Mouse (Mus musculus) hindbrain, embryonic 11.5 days (tissue): ENCODE results near the gene Trappc11. TPM values are rescaled to one million over a fixed set of nuclear protein-coding genes. Genes with fewer than 3 reads are reported as not detected.
A peak's percentile ranks its signal among the peaks of the same experiment; 100 is the strongest.

Source experiments
- ATAC-seq: fragments of 200-750 bp; cut with Nextera tagmentation; 2 replicates; pipeline ENCODE4 v1.8.0; 2017; ENCODE audit warnings: mild to moderate bottlenecking, moderate TSS enrichment, moderate library complexity; ENCODE audit not compliant: low FRiP score
- DNase-seq: peaks from one replicate; pipeline ENCODE4 v3.0.0-alpha.2; 2015; ENCODE audit warnings: low spot score
- H3K27ac ChIP-seq: fragments of 300-500 bp; sonication (generic); 2 replicates; pipeline ENCODE4 v1.5.1; 2014; ENCODE audit warnings: mild to moderate bottlenecking, low read depth, low read length
- H3K27me3 ChIP-seq: fragments of 300-500 bp; sonication (generic); 2 replicates; pipeline ENCODE4 v1.6.1; 2014; ENCODE audit warnings: mild to moderate bottlenecking, low read length, moderate library complexity, mixed read lengths; ENCODE audit not compliant: control insufficient read depth, insufficient read depth
- H3K36me3 ChIP-seq: fragments of 300-500 bp; sonication (generic); 2 replicates; pipeline ENCODE4 v1.6.1; 2014; ENCODE audit warnings: mild to moderate bottlenecking, low read length, moderate library complexity, mixed read lengths; ENCODE audit not compliant: control insufficient read depth, insufficient read depth
- H3K4me1 ChIP-seq: fragments of 300-500 bp; sonication (generic); replicated peaks from 2 replicates; pipeline ENCODE4 v1.6.1; 2014; ENCODE audit warnings: low read length, mixed read lengths; ENCODE audit not compliant: control insufficient read depth, insufficient read depth
- H3K4me2 ChIP-seq: fragments of 300-500 bp; sonication (generic); replicated peaks from 2 replicates; pipeline ENCODE4 v1.6.1; 2014; ENCODE audit warnings: mild to moderate bottlenecking, low read depth, low read length
- H3K4me3 ChIP-seq: fragments of 300-500 bp; sonication (generic); 2 replicates; pipeline ENCODE4 v1.5.1; 2014; ENCODE audit warnings: low read depth, low read length
- H3K9ac ChIP-seq: fragments of 300-500 bp; sonication (generic); 2 replicates; pipeline ENCODE4 v1.6.1; 2014; ENCODE audit warnings: low read depth, low read length
- H3K9me3 ChIP-seq: fragments of 300-500 bp; sonication (generic); 2 replicates; pipeline ENCODE4 v1.6.1; 2016; ENCODE audit warnings: low read length; ENCODE audit not compliant: control insufficient read depth
- WGBS: fragments of 180-500 bp; shearing (Covaris S2); extraction: QIAGEN DNeasy Blood & Tissue Kit; methylation state at CpG from one replicate; pipeline ENCODE4 v1.1.7; 2014; 5-methylcytosine and 5-hydroxymethylcytosine counted together
- polyA plus RNA-seq: library from polyadenylated mRNA; unstranded; fragments of >200 nt; fragmentation: Nextera tagmentation; extraction: Ambion mirVana; gene quantifications from 2 replicates; pipeline ENCODE4 v1.2.1, GENCODE M21; 2014

Gene Trappc11
- 44.5 and 49.7 TPM in 2 replicates for polyA plus RNA-seq

DNA sequence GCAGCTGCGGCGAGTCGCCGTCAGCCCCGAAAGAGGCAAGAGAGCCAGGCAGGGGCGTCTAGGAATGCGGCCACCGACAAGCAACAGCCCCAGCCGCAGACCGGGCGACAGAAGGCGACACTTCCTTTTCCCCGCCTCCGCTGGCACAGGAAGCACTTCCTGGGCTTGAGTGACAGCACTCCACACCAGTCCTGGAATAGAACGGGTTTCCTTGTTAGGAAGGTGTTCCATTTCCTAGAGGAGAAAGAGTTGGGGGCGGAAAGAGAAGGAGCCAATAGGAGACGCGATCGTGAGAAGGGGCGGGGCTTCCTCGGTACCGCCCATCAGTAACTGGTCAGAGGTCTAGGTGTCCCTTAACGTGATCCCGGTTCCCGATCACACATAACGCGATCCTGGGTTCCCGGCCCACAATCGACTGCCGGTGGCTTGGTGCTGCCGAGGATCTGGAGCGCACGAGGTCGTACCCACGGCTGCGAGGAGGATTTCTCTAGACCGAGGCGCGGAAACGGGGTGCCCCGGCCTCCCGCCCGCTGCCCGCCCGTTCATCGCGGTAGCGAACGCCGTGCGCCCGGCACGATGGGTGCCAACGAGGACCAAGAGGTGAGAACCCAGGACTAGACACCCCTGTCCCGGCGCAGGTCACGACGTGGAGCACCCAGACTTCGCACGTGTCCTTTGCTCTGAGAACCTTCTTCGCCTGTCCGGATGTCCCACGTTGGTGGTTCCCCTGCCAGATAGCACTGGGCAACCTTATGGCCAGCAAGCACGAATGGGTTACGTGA, at the start of gene Trappc11, which contains the start of gene Rwdd4a:
Gene Trappc11 (minus strand): TSS at position 127 of the 782 bp plus-strand sequence.
Gene Rwdd4a (plus strand): TSS at position 321 of the 782 bp plus-strand sequence.
- peak within 1 kb of the TSS; percentile 72 for H3K27ac ChIP-seq
- H3K9me3 ChIP-seq: no peaks in the 10 kb centered on the region
- DNase-seq: peak; percentile 97
- under 1% methylated on average over 63 of the region's 65 CpGs for WGBS
- H3K4me3 ChIP-seq: peak within 1 kb of the TSS; percentile 75
- no peaks in the 10 kb centered on the region for H3K27me3 ChIP-seq
- H3K4me2 ChIP-seq: peak within 1 kb of the TSS; percentile 85
- no peaks in the 10 kb centered on the region for H3K4me1 ChIP-seq
- ATAC-seq: peak; percentile 100
- H3K9ac ChIP-seq: peak within 1 kb of the TSS; percentile 73
- no peaks in the 10 kb centered on the region for H3K36me3 ChIP-seq

DNA sequence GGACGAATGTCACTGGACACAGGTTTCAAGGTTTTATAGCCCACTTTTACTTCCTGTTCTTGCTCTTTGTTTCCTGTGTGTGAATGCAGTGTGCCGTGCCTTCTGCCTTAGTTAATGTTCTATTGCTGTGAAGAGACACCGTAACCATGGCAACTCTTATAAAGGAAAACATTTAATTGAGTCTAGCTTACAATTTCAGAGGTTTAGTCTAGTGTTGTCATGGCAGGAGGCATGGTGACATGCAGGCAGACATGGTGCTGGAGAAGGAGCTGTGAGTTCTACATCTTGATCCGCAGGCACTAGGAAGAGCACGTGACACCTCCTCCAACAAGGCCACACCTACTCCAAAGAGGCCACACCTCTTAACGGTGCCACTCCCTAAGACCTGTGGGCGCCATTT, 48.2 kb upstream of the Trappc11 start:
- H3K9me3 ChIP-seq: no peaks in the 10 kb centered on the region
- ATAC-seq: no peak
- H3K4me3 ChIP-seq: no peak overlapping the region
- H3K4me2 ChIP-seq: no peak overlapping the region
- no peak overlapping the region for H3K27ac ChIP-seq
- no peaks in the 10 kb centered on the region for H3K27me3 ChIP-seq
- DNase-seq: no peak
- H3K36me3 ChIP-seq: no peaks in the 10 kb centered on the region
- no peaks in the 10 kb centered on the region for H3K4me1 ChIP-seq
- H3K9ac ChIP-seq: no peak overlapping the region
- WGBS: 82% methylated on average over 7 of the region's 7 CpGs

DNA sequence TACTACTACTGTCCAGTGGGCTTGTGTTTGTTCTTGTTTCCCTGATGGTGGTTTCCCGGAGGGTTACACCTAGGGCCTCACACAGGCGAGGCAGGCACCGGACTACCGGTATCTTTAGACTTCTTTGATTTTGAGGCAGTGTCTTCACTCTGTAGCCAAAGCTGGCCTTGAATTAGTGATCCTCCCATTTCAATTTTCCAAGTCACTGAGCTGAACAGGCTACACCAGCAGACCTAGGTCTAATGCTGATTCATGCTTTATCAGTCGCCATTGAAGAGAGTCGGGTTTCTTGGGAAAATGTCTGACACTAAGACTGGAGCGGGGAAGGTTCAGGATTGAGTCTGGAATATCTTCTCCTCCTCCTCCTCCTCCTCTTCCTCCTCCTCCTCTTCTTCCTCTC, 40.2 kb upstream of the Trappc11 start:
- ATAC-seq: no peak
- H3K4me2 ChIP-seq: no peak overlapping the region
- WGBS: 83% methylated on average over 7 of the region's 7 CpGs
- no peaks in the 10 kb centered on the region for H3K4me1 ChIP-seq
- H3K27ac ChIP-seq: no peak overlapping the region
- H3K9me3 ChIP-seq: no peaks in the 10 kb centered on the region
- H3K9ac ChIP-seq: no peak overlapping the region
- no peaks in the 10 kb centered on the region for H3K27me3 ChIP-seq
- H3K4me3 ChIP-seq: no peak overlapping the region
- no peak for DNase-seq
- H3K36me3 ChIP-seq: no peaks in the 10 kb centered on the region

DNA sequence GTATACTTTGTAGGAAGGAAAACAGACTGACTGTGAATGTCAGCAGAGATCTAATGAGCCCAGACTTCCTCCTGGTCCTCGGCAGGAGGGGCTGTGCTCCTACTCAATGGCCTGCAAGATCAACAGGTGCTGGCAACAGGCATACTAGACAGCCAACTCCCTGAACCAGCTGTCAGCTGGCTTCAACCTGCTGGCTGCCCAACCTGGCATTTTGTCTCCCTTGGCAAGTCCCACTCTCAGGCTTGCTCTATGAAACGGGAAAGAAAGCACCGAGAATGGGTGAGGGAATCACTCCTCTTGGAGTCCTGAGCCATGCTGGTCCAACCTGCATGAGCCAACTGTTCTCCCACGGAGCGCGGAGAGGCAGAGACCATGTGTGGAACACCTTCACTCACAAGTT, 36.9 kb upstream of the Trappc11 start:
- H3K4me2 ChIP-seq: no peak overlapping the region
- H3K27me3 ChIP-seq: no peaks in the 10 kb centered on the region
- H3K36me3 ChIP-seq: no peaks in the 10 kb centered on the region
- no peak for DNase-seq
- no peaks in the 10 kb centered on the region for H3K9me3 ChIP-seq
- no peak for ATAC-seq
- no peak overlapping the region for H3K4me3 ChIP-seq
- WGBS: 88% methylated on average over 6 of the region's 6 CpGs
- H3K4me1 ChIP-seq: no peaks in the 10 kb centered on the region
- H3K27ac ChIP-seq: no peak overlapping the region
- H3K9ac ChIP-seq: no peak overlapping the region

DNA sequence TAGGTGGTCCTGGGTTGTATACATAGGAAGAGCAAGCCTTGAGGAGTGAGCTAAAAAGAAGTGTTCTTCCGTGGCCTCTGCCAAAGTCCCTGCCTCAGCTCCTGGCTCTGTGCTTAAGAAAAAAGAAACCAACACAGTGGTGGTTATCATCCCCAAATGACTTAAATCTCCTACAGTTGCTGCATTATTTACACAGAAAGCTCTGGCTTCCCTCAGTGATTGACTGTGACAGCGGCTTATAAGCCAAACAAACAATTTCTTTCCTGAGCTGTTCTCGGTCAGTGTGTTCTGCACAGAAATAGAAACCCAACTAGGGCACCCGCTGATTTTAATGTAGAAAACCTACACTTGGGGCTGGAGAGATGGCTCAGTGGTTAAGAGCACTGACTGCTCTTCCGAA, 34.8 kb upstream of the Trappc11 start:
- Histone ChIP-seq H3K4me3 (no peak overlapping the region), H3K27me3 (no peaks in the 10 kb centered on the region), H3K27ac (no peak overlapping the region), H3K9ac (no peak overlapping the region), H3K36me3 (no peaks in the 10 kb centered on the region), H3K4me2 (no peak overlapping the region), H3K9me3 (no peaks in the 10 kb centered on the region), H3K4me1 (no peaks in the 10 kb centered on the region)
- no peak for ATAC-seq
- WGBS: 90% methylated on average over 5 of the region's 5 CpGs
- DNase-seq: no peak

DNA sequence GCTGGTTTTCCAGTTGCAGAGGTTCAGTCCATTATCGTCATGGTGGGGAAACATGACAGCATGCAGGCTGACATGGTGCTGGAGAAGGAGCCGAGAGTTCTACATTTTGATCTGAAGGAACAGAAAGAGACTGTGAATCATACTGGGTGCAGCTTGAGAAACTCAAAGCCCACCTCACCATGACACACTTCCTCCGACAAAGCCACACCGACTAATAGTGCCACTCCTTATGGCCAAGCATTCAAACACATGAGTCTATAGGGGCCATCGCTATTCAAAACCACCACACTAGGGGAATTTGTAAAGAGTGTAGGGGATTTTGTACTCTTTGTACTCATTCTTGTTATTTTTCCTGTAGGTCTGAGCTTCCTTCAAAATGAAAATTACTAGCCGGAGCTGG, 33.3 kb upstream of the Trappc11 start:
- H3K9me3 ChIP-seq: no peaks in the 10 kb centered on the region
- H3K4me1 ChIP-seq: no peaks in the 10 kb centered on the region
- H3K36me3 ChIP-seq: no peaks in the 10 kb centered on the region
- WGBS: 92% methylated on average over 6 of the region's 6 CpGs
- ATAC-seq (no peak), DNase-seq (no peak)
- H3K27me3 ChIP-seq: no peaks in the 10 kb centered on the region
- no peak overlapping the region for H3K27ac ChIP-seq
- no peak overlapping the region for H3K4me3 ChIP-seq
- no peak overlapping the region for H3K4me2 ChIP-seq
- H3K9ac ChIP-seq: no peak overlapping the region

DNA sequence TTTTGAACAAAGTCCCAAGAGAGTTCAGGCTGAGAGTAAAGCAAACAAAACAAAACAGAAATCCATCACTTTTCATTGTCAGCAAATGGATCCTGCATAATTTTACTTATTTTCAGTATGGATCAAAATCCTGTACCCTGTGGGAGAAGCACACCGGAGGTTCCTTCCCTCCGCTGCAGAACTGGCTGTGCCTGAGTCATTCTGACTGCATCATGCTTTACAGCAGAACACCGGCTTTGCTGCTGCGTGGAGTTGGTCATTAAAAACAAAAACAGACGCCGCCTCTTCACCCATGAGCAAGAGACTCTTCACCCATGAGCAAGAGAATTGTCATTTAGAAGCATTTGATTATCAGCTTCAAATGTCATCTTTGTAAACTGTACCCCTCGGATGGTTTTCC, 27.5 kb upstream of the Trappc11 start:
- 88% methylated on average over 7 of the region's 7 CpGs for WGBS

DNA sequence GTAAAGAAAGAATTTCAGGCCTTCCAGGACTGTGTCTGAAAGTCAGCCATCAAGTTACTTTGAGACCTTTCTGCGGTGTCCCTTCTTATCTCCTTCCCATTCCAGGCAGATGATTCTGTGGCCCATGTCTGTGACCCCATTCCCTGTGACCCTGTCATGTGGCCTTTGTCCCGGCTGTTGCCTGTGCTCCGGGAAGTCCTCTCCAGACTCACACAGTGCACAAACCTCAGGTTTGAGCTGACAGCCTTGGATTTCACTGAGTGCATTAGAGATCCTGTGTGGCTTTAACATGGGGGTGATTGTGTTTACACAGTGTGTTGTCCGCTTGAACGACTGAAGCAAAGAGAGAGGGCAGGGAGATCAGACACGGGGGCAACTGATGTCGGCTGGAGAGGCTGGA, 25.0 kb upstream of the Trappc11 start:
- Histone ChIP-seq H3K36me3 (0 out of 2 replicates have a peak, but pooled peaks cover under 1% of the 10 kb centered on the region), H3K4me2 (no peak overlapping the region), H3K4me3 (no peak overlapping the region), H3K9me3 (no peaks in the 10 kb centered on the region), H3K27ac (no peak overlapping the region), H3K9ac (no peak overlapping the region), H3K27me3 (no peaks in the 10 kb centered on the region), H3K4me1 (no peaks in the 10 kb centered on the region)
- DNase-seq (no peak), ATAC-seq (no peak)
- 45% methylated on average over 7 of the region's 7 CpGs for WGBS

More for the DNA sequence above, 27.5 kb upstream of the Trappc11 start:
- Histone ChIP-seq H3K9me3 (no peaks in the 10 kb centered on the region), H3K4me1 (no peaks in the 10 kb centered on the region), H3K27ac (no peak overlapping the region), H3K9ac (no peak overlapping the region), H3K36me3 (no peaks in the 10 kb centered on the region), H3K4me2 (no peak overlapping the region), H3K4me3 (no peak overlapping the region), H3K27me3 (no peaks in the 10 kb centered on the region)
- no peak for DNase-seq
- no peak for ATAC-seq

DNA sequence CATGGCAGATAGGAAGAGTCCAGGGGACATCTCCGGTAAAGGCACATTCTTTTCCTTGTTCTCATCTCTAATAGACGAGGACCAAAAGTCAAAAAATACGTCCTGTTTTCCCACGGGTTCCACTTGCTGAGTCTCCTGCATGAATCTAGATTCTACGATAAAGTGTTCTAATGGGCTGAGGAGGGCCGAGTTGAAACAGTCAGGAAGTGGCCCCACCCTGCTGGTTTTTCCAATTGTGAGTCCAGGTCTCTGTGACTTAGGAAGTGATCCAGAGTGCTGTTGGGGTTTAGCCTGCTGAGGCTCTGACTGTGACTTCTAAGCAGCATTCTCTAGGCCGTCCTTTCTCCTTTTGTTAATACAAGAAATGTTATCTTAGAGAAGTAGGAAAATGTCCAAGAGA, 23.2 kb upstream of the Trappc11 start:
- Histone ChIP-seq H3K9me3 (no peaks in the 10 kb centered on the region), H3K4me3 (no peak overlapping the region), H3K9ac (no peak overlapping the region), H3K27me3 (no peaks in the 10 kb centered on the region), H3K27ac (no peak overlapping the region), H3K4me2 (no peak overlapping the region), H3K36me3 (0 out of 2 replicates have a peak, but pooled peaks cover 2% of the 10 kb centered on the region), H3K4me1 (no peaks in the 10 kb centered on the region)
- ATAC-seq: no peak
- DNase-seq: no peak
- WGBS: 91% methylated on average over 7 of the region's 7 CpGs
